Mouse (Mus musculus) testis, adult 2 months (tissue): ENCODE measurements around the gene Hoxd13. TPM values are rescaled to one million over a fixed set of nuclear protein-coding genes. Genes with fewer than 3 reads are reported as not detected.

Source experiments
- H3K27ac ChIP-seq: fragments of 200-500 bp; 2 replicates; pipeline ENCODE4 v1.5.1; 2012; ENCODE audit warnings: low read depth, low read length; ENCODE audit not compliant: control insufficient read depth, insufficient read depth
- H3K27me3 ChIP-seq: fragments of 200-500 bp; 2 replicates; pipeline ENCODE4 v1.6.1; 2012; ENCODE audit warnings: mild to moderate bottlenecking, low read length, moderate library complexity; ENCODE audit not compliant: control insufficient read depth, insufficient read depth
- H3K36me3 ChIP-seq: fragments of 200-500 bp; 2 replicates; pipeline ENCODE4 v1.6.1; 2012; ENCODE audit warnings: mild to moderate bottlenecking, low read length; ENCODE audit not compliant: control insufficient read depth, insufficient read depth
- H3K4me1 ChIP-seq: fragments of 200-500 bp; 2 replicates; pipeline ENCODE4 v1.6.1; 2012; ENCODE audit warnings: low read length; ENCODE audit not compliant: control insufficient read depth, insufficient read depth
- H3K4me3 ChIP-seq: fragments of 200-500 bp; 2 replicates; pipeline ENCODE4 v1.5.1; 2012; ENCODE audit warnings: low read depth, mild to moderate bottlenecking, low read length, moderate library complexity, mixed read lengths; ENCODE audit not compliant: control insufficient read depth
- CTCF ChIP-seq: fragments of 200-500 bp; IDR thresholded peaks from 2 replicates; pipeline ENCODE4 v1.5.1; 2012; ENCODE audit warnings: low read depth, mild to moderate bottlenecking, inconsistent platforms, low read length, moderate library complexity; ENCODE audit not compliant: control insufficient read depth, insufficient read depth, insufficient replicate concordance
- POLR2A ChIP-seq: fragments of 200-500 bp; IDR thresholded peaks from 2 replicates; pipeline ENCODE4 v1.6.1; 2012; ENCODE audit warnings: low read depth, mild to moderate bottlenecking, inconsistent platforms, low read length, moderate library complexity; ENCODE audit not compliant: control insufficient read depth
- polyA plus RNA-seq: library from polyadenylated mRNA; depleted of rRNA; stranded (reverse); fragments of >200 nt; gene quantifications from 2 replicates; pipeline ENCODE4 v1.2.3, GENCODE M21; 2012

Hoxd13 gene
- polyA plus RNA-seq, 1 experiment = not detected

- H3K4me3 ChIP-seq = no peak overlapping the region
- peaks cover 18% of the 10 kb centered on the region for H3K4me1 ChIP-seq
- H3K36me3 ChIP-seq = no peaks in the 10 kb centered on the region
- H3K27me3 ChIP-seq = peaks cover 13% of the 10 kb centered on the region
- TF ChIP-seq CTCF = peak; percentile 55; the same call in 1 of the 2 replicates
- TF ChIP-seq POLR2A = no peak
- H3K27ac ChIP-seq = no peak overlapping the region
Measured at GRCm38 (mm10) chr2:74672481-74673362, 4.6 kb downstream of the Hoxd13 start.

GRCm38 (mm10) chr2:74673835-74674425 lies 5.8 kb downstream of the Hoxd13 start:
- peaks cover 8% of the 10 kb centered on the region for H3K27me3 ChIP-seq
- no peak overlapping the region for H3K27ac ChIP-seq
- no peaks in the 10 kb centered on the region for H3K36me3 ChIP-seq
- no peak overlapping the region for H3K4me3 ChIP-seq
- TF ChIP-seq CTCF = no peak
- TF ChIP-seq POLR2A = no peak
- H3K4me1 ChIP-seq = peaks cover 9% of the 10 kb centered on the region

GRCm38 (mm10) chr2:74674881-74675665 lies 7.0 kb downstream of the Hoxd13 start, which contains the start of gene Hoxd12:
TSS of gene Hoxd12 (plus strand) at chr2:74675013.
- peaks cover 14% of the 10 kb centered on the region for H3K4me1 ChIP-seq
- H3K36me3 ChIP-seq = no peaks in the 10 kb centered on the region
- H3K27me3 ChIP-seq = peaks cover 8% of the 10 kb centered on the region
- no peak within 1 kb of the TSS for H3K4me3 ChIP-seq
- no peak for TF ChIP-seq POLR2A
- no peak for TF ChIP-seq CTCF
- no peak within 1 kb of the TSS for H3K27ac ChIP-seq

GRCm38 (mm10) chr2:74675666-74676282 lies 7.7 kb downstream of the Hoxd13 start:
- Histone ChIP-seq H3K4me3 (no peak overlapping the region), H3K4me1 (peaks cover 14% of the 10 kb centered on the region), H3K36me3 (no peaks in the 10 kb centered on the region), H3K27ac (no peak overlapping the region), H3K27me3 (peaks cover 12% of the 10 kb centered on the region)
- TF ChIP-seq POLR2A (no peak), CTCF (no peak)

GRCm38 (mm10) chr2:74676376-74677052 lies 8.4 kb downstream of the Hoxd13 start:
- Histone ChIP-seq H3K4me1 (peaks cover 14% of the 10 kb centered on the region), H3K4me3 (no peak overlapping the region)

GRCm38 (mm10) chr2:74677106-74677505 lies 9.0 kb downstream of the Hoxd13 start:
- Histone ChIP-seq H3K36me3 (no peaks in the 10 kb centered on the region), H3K4me3 (no peak overlapping the region), H3K27me3 (peaks cover 13% of the 10 kb centered on the region), H3K4me1 (peaks cover 17% of the 10 kb centered on the region), H3K27ac (no peak overlapping the region)
- TF ChIP-seq POLR2A (no peak), CTCF (no peak)

More at GRCm38 (mm10) chr2:74676376-74677052, 8.4 kb downstream of the Hoxd13 start:
- Histone ChIP-seq H3K27ac (no peak overlapping the region), H3K27me3 (peaks cover 12% of the 10 kb centered on the region), H3K36me3 (no peaks in the 10 kb centered on the region)
- no peak for TF ChIP-seq POLR2A
- no peak for TF ChIP-seq CTCF
